Mouse (Mus musculus) CD8-positive naive resting alpha-beta T cell, adult 2 months (primary cell): ENCODE data around the gene Madcam1.

Experiments used
- DNase-seq, 2 experiments: peaks; one replicate each; pipeline ENCODE4 v3.0.0; 2022; ENCODE audit warnings: low read depth in 2 of 2, low spot score in 2 of 2

Gene Madcam1

DNA sequence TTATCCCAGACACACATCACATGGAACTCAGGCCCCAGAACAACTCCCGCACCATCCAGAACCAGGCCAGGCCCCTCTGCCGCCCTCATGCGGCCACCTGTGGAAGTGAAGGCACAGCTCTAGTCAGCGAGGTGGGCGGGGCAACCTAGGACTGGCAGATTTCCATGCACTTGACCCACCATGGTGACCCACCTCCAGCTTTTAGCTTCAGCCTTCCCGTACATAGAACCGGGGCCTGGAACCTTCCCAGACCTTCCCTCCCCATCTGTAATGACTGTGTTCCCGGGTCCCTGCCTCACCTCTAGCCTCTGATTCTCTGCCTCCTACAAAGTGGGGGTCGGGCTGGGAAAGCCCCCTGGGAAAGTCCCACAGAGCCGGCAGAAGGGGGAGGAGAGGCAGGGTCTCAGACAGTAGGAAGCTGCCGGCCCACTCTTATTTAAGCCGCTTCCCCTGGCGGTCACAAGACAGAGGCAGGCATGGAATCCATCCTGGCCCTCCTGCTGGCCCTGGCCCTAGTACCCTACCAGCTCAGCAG lies at the start of gene Madcam1:
Madcam1 (plus strand) TSS at position 429 of the 535 bp plus-strand sequence.
- DNase-seq = peak; percentile 62 to 74

DNA sequence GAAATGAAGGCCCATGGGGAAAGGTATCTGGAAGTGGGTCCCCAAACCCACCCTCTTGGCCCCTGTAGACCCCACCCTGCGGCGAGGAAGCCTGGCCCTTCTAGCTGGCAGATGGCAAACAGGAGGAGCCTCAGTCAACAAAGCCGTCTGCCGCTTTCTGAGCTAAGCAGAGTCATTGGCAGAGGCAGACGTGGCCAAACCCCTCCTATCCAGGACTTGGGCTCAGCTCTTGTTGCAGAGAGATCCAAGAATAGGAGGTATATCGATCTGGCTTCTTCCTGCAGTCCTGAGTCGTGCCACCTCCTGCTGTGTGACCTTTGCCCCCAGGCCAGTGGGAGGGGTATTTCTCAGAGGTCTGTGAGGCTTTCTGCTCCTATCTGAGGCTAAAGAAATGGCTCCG lies 48.5 kb upstream of the Madcam1 start:
- DNase-seq = no peak

DNA sequence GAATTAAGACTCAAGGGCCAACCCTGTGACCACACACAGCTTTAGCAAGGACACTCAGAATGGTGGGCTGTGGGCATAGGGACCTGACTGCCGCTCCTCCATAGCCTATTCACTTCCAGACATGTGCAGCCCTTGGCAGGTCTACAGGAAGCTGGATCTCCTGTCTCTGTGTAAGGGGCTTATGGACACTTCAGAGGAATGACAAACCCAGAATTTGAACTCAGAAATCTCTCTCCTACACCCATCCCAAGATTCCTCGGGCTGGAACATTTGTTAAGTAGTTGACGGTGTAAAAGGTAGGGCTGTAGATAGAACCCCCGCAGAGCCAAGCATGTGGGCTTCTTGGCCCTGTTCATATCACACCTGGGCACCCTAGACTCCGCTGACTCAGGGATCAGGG lies 48.0 kb upstream of the Madcam1 start:
- DNase-seq = no peak

DNA sequence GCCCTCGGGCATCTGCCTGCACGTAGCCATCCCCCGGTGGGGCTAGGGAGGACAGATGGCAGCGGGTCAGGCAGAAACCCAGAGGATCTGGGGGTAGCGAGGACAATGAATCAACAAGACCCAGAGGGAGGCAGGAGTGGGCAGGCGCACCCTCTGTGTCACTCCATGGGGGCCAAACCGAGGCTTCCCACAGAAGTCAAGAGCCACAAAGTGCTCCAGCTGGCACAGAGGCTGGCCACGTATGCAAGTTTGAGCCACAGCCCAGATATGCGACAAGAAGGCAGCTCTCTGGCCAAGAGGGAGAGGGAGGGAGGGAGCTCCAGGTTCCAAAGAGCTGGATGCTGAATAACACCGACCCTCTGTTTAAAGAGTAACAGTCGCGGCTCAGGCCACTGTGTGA lies 40.4 kb upstream of the Madcam1 start:
- no peak for DNase-seq

DNA sequence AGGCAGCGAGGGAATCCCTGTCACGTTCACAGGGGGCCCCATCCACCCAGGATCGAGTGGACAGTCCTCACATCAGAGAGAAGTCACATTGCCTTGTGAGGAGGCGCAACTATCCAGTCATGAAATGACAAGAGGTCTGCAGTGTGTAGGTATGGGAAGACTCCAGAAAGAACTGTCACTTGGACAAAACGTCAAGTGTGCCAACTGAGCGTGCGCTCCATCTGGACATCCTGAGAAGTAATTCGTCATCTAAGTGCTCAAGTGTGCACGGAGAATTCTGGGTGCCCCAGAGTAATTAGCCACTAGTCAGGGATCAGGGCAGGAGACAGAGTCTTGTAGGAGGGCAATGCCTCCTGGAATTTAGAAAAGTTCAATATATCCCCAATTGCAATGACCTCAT lies 39.0 kb upstream of the Madcam1 start:
- no peak for DNase-seq

DNA sequence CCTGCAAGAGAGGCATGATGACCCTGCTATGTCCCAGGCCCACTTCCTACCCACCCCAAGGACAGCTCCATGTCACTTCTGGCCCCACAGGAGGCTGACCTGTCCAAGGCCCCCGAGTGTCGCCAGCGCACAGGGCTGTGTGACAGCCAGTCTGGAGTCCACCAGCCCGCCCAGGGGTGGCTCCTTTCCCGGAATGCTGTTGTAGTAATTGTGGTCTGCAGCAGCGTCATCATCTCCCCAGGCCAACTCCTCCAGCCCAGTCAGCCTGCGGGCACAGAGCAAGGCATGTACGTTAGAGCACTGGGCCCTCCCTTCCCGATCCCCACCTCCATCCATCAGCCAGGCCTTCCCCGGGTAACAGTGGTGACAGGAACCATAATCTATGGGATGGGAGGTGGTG lies 38.2 kb upstream of the Madcam1 start:
- no peak for DNase-seq

DNA sequence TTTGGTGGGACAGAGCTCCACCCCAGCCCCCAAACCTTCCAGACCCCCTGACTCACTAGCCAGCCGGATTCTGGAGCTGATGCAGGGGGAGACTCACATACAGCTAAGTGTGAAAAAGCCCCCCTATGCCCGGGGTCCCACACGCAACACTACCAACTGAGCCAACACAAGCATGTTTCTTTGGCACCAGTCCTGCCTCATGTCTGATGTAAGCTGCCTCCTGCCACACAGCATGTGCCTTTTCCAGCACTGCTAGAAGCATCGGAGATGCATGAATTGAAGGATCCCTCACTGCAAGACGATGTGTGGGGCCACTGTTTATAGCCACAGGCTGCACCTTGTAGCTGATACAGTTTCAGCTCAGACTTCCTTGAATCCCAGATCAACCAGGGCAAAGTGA lies 36.0 kb upstream of the Madcam1 start:
- DNase-seq = no peak

DNA sequence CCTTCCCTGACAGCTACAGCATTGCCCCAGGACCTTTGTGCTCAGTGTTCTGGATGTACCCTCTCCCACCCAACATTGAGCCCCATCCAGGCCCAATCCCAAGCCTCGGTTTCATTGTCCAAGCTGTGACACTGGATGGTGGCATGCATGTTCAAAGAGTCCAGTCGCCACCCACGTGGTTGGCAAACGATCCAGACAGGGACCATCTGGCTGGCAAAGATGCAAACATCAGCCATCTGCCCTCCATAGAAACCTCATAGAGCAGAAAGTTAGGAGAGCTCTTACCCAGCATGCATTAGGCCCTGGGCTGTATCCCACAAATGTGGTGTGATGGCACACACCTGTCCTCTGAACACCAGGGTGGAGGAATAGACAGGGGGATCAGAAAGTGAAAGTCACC lies 32.9 kb upstream of the Madcam1 start:
- no peak for DNase-seq

DNA sequence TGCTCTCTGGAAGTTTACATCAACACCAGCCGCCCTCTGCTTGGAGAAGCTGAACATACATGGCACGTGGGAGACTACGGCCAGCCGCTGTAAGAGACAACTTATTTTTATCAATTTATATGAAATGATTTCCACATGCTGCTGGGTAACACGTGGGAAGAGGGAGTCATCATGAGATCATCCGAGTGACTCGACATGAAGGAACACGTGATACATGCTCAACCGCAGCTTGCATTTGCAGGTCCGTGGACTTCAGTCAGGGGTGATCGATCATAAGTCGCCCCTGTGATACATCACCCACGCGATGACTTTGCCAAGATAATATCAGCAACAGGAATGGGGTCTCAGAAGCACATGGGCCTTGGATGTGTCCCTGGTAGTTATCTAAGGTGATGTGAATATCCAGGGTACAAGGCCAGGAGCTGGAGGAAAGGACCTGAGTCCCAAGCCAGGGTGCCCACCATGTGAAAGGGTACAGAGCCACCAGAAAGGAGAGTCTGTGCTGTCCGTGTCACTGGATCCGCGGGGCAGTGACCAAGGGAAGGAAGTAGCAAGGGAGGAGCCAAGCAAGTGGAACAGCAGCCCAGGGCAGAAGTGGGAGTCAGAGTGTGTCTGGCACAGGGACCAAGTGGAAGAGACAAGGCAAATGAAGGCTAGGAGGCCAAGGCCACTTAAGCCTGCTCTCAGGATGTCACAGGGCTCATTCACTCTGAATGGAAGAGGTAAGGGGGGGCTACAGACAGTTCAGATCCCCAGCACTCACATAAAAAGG lies 31.2 kb upstream of the Madcam1 start:
- no peak for DNase-seq

DNA sequence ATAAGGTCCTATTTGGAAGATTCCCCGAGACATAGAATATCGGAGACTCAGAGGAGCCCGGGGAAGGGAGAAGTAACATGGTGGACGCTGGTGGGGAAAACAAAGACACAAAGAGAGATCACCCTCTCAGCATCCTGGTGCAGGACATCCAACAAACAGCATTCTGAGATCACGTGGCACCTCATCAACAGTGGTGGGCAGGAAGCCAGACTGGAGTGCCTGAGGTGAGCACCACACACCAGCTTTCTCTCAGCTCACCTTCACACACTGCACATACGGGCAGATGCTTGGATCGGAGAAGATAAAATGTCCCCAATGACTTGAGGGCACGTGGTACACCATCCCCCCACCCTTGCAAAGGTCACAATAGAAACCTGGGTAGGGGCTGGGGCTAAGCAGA lies 28.1 kb upstream of the Madcam1 start:
- DNase-seq = no peak

DNA sequence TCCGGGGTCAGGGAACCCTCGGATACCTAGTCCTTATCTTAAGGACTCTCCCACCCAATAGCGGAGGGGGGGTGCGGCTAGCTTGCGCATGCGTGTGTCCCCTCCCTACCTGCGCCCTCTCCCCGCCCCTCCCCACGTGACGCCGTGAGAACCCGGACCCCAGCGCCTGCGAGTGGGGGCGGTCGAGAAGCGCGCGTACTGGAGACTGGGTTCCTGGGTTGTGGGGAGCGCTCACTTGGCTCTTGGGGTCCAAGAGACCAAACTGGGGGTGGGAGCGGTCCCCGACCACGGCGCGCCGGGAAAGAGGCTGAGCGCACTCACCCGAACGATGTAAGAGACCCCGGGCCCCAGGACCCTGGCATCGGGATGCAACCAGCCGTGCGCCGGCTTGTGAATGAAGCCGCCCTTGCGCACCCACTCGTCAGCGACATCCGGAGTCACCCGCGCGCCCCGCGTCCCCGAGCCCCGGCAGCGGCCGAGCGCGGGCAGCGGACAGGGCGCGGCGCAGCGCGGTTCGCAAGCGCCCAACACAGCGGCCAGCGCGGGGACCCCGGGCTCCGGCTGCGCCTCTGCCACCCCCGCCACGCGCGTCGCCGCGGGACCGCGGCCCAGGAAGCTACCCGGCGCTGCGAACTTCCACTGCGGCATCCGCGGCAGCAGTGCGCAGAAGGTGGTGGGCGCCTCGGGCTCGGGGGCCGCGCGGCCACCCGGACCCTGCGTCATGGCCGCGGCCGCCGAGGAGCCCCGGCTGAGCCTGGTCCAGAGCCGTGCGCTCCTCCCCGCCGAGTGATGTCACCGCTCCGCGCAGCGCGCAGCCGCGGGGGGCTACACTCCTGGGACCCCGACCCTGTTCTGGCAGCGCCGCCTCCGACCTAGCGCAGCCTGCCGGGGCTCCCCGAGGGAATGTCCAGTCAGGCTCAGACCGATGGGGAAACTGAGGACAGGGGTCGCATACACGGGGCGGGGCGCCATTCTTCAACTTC lies 26.9 kb upstream of the Madcam1 start, which contains the start of gene Shc2:
Shc2 (minus strand) TSS at position 791 of the 983 bp plus-strand sequence.
- no peak for DNase-seq

DNA sequence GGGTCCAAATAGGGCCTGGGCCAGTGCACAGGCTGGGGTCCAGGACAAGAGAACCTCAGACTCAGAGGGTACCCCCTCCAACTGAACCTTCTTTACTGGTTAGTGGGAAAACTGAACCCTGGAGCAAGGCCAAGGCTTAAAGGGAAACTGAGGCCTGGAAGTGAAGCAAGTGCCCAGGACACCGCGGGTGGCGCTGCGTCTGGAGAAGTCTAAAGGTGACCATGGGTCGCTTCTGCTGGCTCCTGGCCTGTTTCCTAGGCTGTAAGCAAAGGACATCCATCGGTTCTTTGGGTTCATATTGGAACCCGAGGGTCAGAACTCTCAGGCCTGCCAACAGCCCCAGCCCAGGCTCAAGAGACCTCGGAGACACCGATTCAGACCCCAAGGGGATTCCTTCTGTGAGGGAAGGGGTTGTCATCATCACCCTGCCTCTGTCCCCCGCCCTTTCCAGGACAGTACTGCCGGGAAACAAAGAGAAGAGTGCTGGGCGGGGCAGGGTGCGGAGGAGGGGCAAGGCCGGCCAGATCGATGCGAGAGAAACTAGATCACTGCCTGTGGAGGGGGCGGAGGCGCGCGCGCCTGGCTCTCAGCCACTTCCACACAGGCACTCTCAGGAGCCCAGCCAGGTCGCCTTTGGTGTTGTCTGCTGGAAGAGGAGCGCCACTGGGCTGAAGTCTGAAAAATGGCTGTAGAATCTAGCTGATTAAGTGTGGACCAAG lies 25.7 kb upstream of the Madcam1 start:
- DNase-seq = no peak

DNA sequence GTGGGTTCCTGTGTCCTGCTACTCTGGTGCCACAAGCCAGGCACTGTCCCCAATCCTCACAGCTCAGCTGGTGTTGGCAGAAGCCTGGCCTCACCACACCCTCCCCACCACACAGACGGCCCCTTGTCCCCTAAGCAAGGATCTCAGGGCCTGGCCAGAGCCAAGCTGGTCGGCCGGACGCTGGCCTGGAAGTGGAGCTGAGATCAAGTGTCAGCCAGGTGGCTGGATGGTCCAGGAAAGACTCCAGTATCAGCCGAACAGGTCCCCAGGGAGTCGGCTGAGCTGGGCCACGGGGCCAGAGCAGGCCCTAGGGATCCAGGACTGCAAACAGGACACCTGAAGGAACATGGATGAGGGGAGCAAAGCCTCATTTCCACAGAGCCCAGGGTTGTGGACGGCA lies 18.6 kb upstream of the Madcam1 start, which contains the start of gene Odf3l2:
Odf3l2 (minus strand) TSS at position 28 of the 400 bp plus-strand sequence.
- DNase-seq = no peak

DNA sequence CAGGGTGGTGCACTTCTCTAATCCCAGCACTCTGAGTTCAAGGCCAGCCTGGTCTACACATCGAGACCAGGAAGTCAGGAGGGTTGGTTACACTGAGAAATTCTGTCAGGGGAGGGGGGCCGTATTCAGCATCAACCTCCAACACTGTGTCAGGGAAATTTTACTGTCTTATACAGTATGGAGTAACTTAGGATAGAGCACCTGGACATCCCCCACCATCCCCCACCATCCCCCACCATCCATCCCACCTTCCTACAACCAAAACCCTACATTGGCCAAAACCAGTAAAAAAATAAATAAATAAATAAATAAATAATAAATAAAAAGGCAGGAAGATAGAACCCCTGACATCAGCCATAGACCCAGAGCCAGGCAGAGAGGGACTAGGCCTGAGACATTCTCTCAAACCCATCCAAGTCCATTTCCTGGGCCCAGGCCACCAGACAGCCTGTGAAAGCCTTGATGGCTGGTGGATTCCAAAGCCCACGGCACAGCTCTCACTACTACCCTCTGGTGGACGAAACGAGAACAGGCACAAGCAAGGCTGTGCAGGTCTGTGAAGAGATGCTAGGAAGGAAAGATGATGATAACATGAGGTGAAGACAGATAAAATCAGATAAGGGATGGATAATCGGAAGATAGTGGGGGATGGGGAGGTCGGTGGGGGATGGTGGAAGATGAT lies 15.1 kb upstream of the Madcam1 start:
- DNase-seq = peak; percentile 43 to 59

DNA sequence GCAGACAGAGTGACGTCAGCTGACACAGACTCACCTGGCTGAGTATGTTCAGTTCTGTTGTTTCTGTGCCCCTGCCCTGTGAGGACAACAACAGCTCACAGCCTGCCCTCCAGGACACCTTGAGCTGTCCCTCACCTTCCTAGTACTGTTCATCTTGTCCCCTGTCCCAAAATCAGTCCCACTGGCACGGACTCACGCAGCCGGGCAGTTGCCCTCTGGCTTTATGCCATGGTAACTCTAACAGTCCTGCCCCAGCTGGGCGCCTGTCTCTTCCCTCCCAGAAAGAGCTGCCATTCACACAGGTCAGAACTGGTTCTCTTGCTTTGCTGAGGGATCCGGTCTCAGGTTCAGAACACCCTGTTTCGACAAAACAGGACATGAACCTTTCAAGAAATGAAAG lies 11.6 kb upstream of the Madcam1 start:
- DNase-seq = no peak

DNA sequence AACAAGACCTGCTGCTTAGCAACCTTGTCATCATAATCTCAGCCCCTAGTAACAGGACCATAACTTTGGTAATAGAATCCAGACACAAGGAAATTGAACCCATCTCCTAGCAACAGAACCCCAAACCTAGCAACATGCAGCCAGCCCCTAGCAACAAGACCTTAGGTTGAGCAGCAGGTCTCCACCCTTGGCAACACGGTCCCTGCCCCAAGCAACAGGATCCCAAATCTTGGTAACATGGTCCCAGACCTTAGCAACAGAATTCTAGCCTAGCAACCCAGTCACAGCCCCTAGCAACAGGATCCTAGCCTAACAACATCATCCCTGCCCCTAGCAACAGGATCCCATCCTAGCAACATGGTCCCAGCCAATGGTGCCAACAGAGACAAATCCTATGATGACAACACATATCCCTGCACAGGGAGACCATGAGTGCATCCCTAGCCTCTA lies 9.4 kb upstream of the Madcam1 start:
- no peak for DNase-seq

DNA sequence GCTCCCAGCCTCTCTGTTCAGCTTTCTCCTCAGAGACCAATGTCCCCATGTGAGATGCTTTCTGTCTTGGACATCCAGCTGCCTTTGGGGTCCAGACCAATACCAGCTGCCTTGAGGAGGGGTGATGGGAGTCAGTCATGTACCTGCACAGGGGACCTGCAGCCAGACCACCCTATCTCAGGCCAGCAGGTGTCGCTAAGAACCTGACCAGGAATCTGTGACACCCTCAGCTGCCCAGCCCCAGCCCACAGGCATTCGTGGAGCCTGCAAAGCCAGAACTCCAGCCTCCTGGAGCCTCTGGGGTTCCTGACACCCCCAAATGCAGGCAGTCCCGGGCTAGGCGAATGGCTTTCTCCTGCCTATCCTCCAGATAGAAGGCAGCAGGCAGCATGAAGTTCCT lies 5.5 kb upstream of the Madcam1 start:
- DNase-seq = no peak

DNA sequence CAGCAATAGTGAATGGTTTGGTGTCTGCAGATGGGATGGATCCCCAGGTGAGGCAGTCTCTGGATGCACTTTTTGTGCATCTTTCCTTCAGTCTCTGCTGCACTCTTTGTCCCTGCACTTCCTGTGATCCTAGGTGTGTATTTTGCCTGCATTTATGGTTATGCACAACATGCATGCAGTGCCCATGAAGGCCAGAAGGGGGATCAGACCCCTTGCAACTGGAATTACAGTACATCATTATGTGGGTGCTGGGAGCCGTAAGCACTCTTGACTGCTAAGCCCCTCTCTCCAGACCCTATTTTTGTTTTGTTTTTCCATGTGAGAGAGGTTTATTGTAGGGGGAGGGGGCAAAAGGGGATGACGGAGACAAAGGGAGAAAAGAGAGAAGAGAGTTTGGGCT lies 4.1 kb upstream of the Madcam1 start:
- no peak for DNase-seq

DNA sequence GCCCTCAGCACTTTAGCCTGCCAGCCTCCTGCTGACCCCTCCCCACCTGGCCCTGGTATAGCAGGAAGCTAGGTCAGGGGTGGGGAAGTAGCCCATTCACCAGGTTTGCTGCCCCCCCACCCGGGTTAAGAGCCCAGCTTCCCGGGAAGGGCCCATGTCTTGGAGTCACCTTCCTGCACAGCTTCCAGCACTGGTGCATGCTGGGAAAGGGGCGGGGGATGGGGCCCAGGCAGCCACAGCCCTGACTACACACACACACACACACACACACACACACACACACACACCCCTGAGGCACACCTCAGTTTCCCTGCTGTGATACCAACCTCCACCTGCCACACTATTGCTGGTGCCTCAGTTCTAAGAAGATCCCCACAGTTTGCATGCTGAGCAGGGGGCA lies 2.5 kb upstream of the Madcam1 start:
- DNase-seq = no peak

DNA sequence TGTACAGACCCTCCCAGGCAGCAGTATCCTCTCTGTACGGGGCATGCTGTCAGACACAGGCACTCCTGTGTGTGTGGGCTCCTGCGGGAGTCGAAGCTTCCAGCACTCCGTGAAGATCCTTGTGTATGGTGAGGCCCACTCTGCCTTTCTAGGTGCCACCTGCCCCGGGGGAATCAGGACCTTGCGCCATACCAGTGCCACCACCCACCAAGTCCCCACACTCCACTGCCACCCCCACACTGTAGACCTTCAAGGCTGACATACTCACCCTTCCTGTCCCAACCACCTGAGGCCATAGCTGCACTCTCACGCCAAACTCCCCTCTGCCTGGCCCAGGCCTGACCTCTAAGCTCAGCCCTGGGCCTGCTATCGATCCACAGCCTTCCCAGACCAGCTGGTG lies 692 bp downstream of the Madcam1 start:
- DNase-seq = no peak
